Mouse (Mus musculus) ES-E14 (cell line): ENCODE measurements around the gene Grpr.

Experiments
- CHD2 ChIP-seq: IDR thresholded peaks from 2 replicates; pipeline ENCODE4 v1.6.1; 2014; ENCODE audit warnings: mild to moderate bottlenecking, low read depth, low read length, inconsistent platforms
- HCFC1 ChIP-seq: IDR thresholded peaks from 2 replicates; pipeline ENCODE4 v1.6.1; 2012; ENCODE audit warnings: low read length, inconsistent platforms, borderline replicate concordance; ENCODE audit not compliant: insufficient read depth
- MAFK ChIP-seq: IDR thresholded peaks from 2 replicates; pipeline ENCODE4 v1.6.1; 2014; ENCODE audit warnings: mild to moderate bottlenecking, low read depth, low read length, inconsistent platforms; ENCODE audit not compliant: insufficient read depth
- ZNF384 ChIP-seq: IDR thresholded peaks from 2 replicates; pipeline ENCODE4 v1.6.1; 2012; ENCODE audit warnings: low read depth, low read length, inconsistent platforms

DNA sequence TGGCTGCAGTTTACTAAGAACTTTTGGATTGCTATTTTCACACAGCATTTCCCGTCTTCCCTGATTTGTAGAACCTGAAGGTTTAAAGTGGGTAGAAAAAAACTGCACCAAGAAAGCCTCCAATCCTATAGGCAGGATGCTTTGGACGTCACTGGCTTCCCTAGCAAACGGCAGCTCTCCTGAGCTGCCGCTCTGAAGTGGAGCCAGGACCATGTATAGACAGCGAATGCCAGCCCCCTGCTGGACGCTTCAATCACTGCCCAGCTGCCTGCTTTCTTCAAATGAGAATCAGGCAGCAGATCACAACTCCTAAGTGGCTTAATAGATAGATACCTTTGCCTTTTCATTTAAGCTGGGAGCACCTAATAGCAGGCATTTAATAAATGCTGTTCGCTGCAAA is at the start of gene Grpr:
- TF ChIP-seq CHD2 (no peak), HCFC1 (no peak), ZNF384 (no peak), MAFK (no peak)
